Mouse (Mus musculus): ENCODE data around the gene Ptprn2. TPM values are rescaled to one million over a fixed set of nuclear protein-coding genes. Genes with fewer than 3 reads are reported as not detected.

Ptprn2 gene
- total RNA-seq, 2 experiments from 2014 or later = not detected

GRCm38 (mm10) chr12:117169670-117170069 is 684.1 kb downstream of the Ptprn2 start:
- no peak for DNase-seq

- DNase-seq = no peak
Measured at GRCm38 (mm10) chr12:117172529-117172884, 687.0 kb downstream of the Ptprn2 start.

GRCm38 (mm10) chr12:117172885-117173529 is 687.5 kb downstream of the Ptprn2 start:
- DNase-seq = no peak

GRCm38 (mm10) chr12:117174189-117174588 is 688.7 kb downstream of the Ptprn2 start:
- no peak for DNase-seq

- DNase-seq = no peak
Measured at GRCm38 (mm10) chr12:117175072-117175681, 689.7 kb downstream of the Ptprn2 start.

GRCm38 (mm10) chr12:117176259-117176823 is 690.8 kb downstream of the Ptprn2 start:
- DNase-seq = no peak

GRCm38 (mm10) chr12:117187167-117187566 is 701.6 kb downstream of the Ptprn2 start:
- DNase-seq = no peak

GRCm38 (mm10) chr12:117192001-117192400 is 706.5 kb downstream of the Ptprn2 start:
- DNase-seq = no peak

- DNase-seq = no peak
Measured at GRCm38 (mm10) chr12:117196721-117197425, 711.4 kb downstream of the Ptprn2 start.

- DNase-seq = no peak
Measured at GRCm38 (mm10) chr12:117198093-117198492, 712.6 kb downstream of the Ptprn2 start.

GRCm38 (mm10) chr12:117200117-117200516 is 714.6 kb downstream of the Ptprn2 start:
- DNase-seq = peak; percentile 77

GRCm38 (mm10) chr12:117200590-117200989 is 715.1 kb downstream of the Ptprn2 start:
- DNase-seq = no peak

GRCm38 (mm10) chr12:117203506-117203905 is 718.0 kb downstream of the Ptprn2 start:
- no peak for DNase-seq

- no peak for DNase-seq
Measured at GRCm38 (mm10) chr12:117204905-117205304, 719.4 kb downstream of the Ptprn2 start.

GRCm38 (mm10) chr12:117207421-117208120 is 722.1 kb downstream of the Ptprn2 start:
- DNase-seq = no peak

GRCm38 (mm10) chr12:117210467-117210866 is 724.9 kb downstream of the Ptprn2 start:
- no peak for DNase-seq

GRCm38 (mm10) chr12:117213531-117213930 is 728.0 kb downstream of the Ptprn2 start:
- DNase-seq = no peak

- DNase-seq = no peak
Measured at GRCm38 (mm10) chr12:117214272-117214671, 728.8 kb downstream of the Ptprn2 start.

GRCm38 (mm10) chr12:117214919-117215318 is 729.4 kb downstream of the Ptprn2 start:
- DNase-seq = no peak

GRCm38 (mm10) chr12:117221909-117222308 is 736.4 kb downstream of the Ptprn2 start:
- DNase-seq = no peak

- no peak for DNase-seq
Measured at GRCm38 (mm10) chr12:117224036-117224435, 738.5 kb downstream of the Ptprn2 start.

GRCm38 (mm10) chr12:117227236-117227635 is 741.7 kb downstream of the Ptprn2 start:
- DNase-seq = no peak

Measured in gastrocnemius, postnatal 25 days (tissue).